Mouse (Mus musculus): ENCODE results near the gene Fgfr2.

Gene Fgfr2

GRCm38 (mm10) chr7:130754790-130755189, 2368.4 kb downstream of the Fgfr2 start:
- peak; percentile 39 for DNase-seq

GRCm38 (mm10) chr7:130751678-130752077, 2371.5 kb downstream of the Fgfr2 start:
- no peak for DNase-seq

- no peak for DNase-seq
Observed at GRCm38 (mm10) chr7:130750752-130751490, 2372.2 kb downstream of the Fgfr2 start.

DNA sequence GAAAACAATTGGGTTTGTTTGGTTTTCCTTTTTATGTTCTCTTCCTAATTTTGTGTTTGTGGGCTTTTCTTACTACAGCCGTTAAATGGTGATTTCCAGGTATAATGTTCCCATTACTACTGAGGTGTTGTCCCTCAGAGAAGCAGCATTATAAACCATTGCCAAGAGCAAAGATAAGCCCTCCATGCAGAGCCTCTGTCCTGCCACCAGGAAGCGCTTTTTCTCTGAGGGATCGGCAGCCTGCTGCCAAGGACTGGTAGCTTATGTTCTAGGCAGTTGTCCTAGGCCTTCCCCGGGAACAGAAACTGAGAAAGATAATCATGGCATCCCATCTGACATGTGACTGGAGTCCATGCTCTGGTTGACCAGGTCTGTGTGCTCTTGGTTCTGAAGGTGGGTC, 2374.0 kb downstream of the Fgfr2 start:
- no peak for DNase-seq

- DNase-seq = no peak
Observed at GRCm38 (mm10) chr7:130743239-130744025, 2379.7 kb downstream of the Fgfr2 start.

- no peak for DNase-seq
Observed at GRCm38 (mm10) chr7:130741099-130741498, 2382.1 kb downstream of the Fgfr2 start.

GRCm38 (mm10) chr7:130734195-130734787, 2388.9 kb downstream of the Fgfr2 start:
- DNase-seq = no peak

DNA sequence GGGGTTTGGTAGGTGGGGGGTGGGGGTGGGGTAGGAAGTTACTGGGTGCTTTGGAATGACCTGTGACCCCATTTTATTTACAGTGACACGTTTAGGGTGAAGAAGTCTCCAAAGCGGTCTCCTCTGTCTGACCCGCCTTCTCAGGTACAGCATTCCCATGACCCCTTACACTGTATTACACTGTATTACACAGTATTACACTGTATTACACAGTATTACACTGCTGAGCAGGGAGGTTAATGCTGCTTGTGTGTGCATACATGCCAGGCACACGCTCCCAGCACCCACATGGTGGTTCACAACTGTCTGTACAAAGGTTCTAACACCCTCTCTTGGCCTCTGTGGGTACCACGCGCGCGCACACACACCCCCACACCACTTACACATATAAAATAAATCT, 2389.7 kb downstream of the Fgfr2 start:
- DNase-seq = no peak

DNA sequence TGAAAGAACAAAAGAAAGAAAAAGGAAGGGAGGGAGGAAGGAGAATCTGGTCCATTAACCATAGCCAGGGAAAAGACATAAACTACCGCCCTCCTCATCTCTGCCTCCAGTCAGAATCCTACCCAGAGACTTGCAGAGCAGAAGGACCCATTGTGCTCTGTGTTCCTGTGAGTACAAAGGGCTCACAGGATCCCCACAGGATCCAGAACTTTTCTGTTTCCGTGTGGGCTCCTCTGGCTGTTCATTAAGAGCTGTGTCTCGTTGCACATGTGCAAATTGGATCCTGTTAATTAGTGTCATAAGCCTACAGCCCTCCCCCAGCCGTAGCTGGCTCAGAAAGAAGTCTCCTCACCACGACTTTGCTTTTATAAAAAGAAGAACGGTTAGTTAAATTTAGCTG, 2390.2 kb downstream of the Fgfr2 start:
- no peak for DNase-seq

DNA sequence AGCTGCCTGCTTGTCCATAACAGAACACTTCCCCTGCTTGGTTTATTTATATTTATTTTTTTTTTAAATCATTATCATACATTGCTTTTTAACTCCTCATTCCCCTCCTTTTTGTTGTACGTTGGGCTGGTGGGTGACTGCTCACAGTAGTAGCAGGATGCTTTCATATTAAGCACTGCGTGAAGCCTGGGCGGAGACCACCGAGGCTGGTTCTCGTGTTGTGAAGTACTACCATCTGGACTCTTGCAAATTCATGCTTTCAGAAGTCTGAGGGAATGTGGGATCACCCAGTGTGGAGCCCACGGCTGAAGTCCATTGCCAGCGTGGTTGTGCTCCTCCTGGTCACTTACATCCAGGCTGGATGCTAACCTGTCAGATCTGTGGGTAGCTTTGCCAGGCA, 2391.4 kb downstream of the Fgfr2 start:
- no peak for DNase-seq

- no peak for DNase-seq
Observed at GRCm38 (mm10) chr7:130727560-130727959, 2395.6 kb downstream of the Fgfr2 start.

GRCm38 (mm10) chr7:130726724-130727422, 2396.3 kb downstream of the Fgfr2 start:
- DNase-seq = no peak

GRCm38 (mm10) chr7:130726185-130726584, 2397.0 kb downstream of the Fgfr2 start:
- DNase-seq = no peak

- DNase-seq = peak; percentile 38
Observed at GRCm38 (mm10) chr7:130720646-130721335, 2402.4 kb downstream of the Fgfr2 start.

DNA sequence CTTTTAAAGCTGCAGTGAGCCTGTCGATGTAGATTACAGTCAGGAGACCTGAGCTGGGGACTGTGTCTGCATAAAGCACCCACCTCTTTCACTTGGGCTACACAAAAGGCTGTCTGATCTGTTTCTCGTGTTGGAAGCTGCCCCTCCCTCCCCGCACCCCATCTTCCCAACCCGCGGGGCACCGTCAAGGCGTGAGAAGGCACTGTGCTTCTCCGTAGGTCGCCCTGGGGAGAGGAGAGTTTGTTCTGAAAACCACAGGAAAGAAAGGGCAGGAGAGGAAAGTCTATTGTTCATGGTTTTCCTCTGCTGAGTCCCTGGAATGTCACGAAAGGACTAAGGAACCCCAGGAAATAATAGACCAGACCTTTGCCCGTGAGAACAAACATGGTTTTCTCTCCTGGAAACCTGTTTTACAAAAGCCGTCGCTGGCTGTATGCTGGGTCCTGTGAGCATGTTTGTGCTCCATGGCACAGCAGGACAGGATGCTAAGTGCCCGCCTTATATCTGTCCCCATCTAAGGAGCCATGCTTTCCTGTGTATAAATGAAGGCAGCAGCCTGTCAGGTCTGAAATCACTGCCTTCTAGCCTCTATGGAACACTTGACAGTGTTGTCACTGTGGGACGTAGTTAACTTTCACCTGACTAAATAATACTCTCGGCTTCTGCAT, 2403.1 kb downstream of the Fgfr2 start:
- DNase-seq = no peak

GRCm38 (mm10) chr7:130716989-130717388, 2406.2 kb downstream of the Fgfr2 start:
- DNase-seq = no peak

DNA sequence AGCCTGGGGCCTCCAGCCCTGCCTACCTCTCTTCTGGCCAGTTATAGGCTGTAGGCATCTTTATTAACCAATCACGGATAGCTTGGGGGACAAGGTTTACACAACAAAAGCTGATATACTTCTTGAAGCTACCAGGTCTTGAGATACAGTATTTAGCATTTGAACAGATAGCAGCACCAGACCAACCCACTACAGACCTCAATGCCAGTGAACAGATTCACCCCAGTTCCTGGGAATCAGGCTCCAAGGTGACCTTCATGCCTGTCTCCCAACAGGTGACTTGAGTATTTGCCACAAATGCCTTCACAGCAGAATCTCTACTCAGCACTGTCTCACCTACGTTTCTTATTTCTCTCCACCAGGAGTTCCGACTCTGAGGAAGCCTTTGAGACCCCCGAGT, 2406.8 kb downstream of the Fgfr2 start:
- DNase-seq = no peak

DNA sequence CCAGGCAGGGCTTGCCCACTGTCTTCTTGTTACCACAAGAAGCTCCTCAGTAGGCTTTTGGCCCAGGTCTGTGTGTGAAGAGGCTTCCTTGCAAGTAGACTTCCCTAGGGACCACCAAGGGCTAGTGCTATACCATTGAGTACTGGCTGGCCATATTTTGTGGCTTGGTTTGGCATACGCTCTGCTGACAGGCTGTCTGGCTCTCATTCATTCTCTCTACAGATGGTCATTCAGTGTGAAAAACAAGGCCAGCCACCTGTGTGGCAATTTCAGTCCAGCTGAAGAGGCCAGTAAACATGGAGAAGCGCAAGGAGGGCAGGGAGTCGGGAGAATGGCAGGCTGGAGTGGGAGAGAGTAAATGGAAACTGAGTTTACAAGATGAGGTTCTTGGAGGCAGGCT, 2407.7 kb downstream of the Fgfr2 start:
- DNase-seq = peak; percentile 85

- no peak for DNase-seq
Observed at GRCm38 (mm10) chr7:130713319-130713718, 2409.8 kb downstream of the Fgfr2 start.

- DNase-seq = no peak
Observed at GRCm38 (mm10) chr7:130711851-130712250, 2411.3 kb downstream of the Fgfr2 start.

- peak; percentile 55 for DNase-seq
Observed at GRCm38 (mm10) chr7:130709372-130710274, 2413.5 kb downstream of the Fgfr2 start.

Data from cerebellum, adult 11 months (tissue).